Mouse (Mus musculus): ENCODE measurements around the gene Erp27. TPM values are rescaled to one million over a fixed set of nuclear protein-coding genes. Genes with fewer than 3 reads are reported as not detected.

Erp27 gene
- polyA plus RNA-seq, 2 experiments: 0.52 to 0.69 TPM

DNA sequence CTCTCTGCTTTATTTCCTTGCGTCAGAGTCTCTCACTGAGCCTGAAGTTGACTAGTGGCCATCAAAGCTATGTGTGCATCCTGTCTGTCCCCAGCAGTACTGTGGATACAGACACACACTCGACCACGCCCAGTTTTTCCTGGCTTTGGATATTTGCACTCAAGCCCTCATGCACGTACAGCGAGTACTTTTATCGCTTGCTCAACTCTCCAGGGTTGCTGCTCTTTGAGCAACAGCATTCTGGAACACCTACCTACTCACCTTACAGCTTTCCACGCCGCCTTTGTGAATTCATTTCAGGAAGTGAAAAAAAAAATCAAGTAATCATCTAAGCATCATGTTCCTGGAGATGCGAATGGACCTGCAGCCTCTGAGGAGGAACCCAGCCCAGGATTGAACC is 30.9 kb upstream of the Erp27 start:
- ATAC-seq (ENCODE audit: low FRiP score, low read depth) (no peak), DNase-seq (ENCODE audit: low spot score) (no peak)
- Histone ChIP-seq H3K9ac (ENCODE audit: low read depth, low read length, severe bottlenecking) (no peak overlapping the region), H3K27ac (replicated peaks; ENCODE audit: low read depth, low read length) (no peak overlapping the region), H3K4me3 (replicated peaks; ENCODE audit: low read length) (no peak overlapping the region), H3K4me2 (replicated peaks; ENCODE audit: low read depth, low read length, severe bottlenecking) (no peak overlapping the region), H3K27me3 (ENCODE audit: control insufficient read depth, insufficient read depth, low read length) (no peaks in the 10 kb centered on the region), H3K9me3 (ENCODE audit: control insufficient read depth, low read length) (no peaks in the 10 kb centered on the region), H3K4me1 (ENCODE audit: control insufficient read depth, insufficient read depth, low read length) (peaks cover 5% of the 10 kb centered on the region; the same call in 1 of the 2 replicates), H3K36me3 (ENCODE audit: control insufficient read depth, insufficient read depth, low read length) (no peaks in the 10 kb centered on the region)
- no peak for TF ChIP-seq POLR2A (IDR thresholded peaks at IDR 0.05; ENCODE audit: borderline replicate concordance, extremely low read depth, insufficient read depth, insufficient read length)
- 87% methylated on average over 9 of the region's 9 CpGs for WGBS

GRCm38 (mm10) chr6:136950171-136950570 is 28.2 kb upstream of the Erp27 start:
- no peak overlapping the region for H3K4me3 ChIP-seq (replicated peaks; ENCODE audit: low read length)
- ATAC-seq (ENCODE audit: low FRiP score, low read depth): no peak

GRCm38 (mm10) chr6:136947716-136948115 is 25.7 kb upstream of the Erp27 start:
- peak; percentile 64 for DNase-seq (ENCODE audit: low spot score)
- H3K4me2 ChIP-seq (replicated peaks; ENCODE audit: low read depth, low read length, severe bottlenecking): no peak overlapping the region
- H3K4me1 ChIP-seq (ENCODE audit: control insufficient read depth, insufficient read depth, low read length): peaks cover 15% of the 10 kb centered on the region
- 0 out of 2 replicates have a peak, but pooled peaks have one; percentile 41 for ATAC-seq (ENCODE audit: low FRiP score, low read depth)
- no peak for TF ChIP-seq POLR2A (IDR thresholded peaks at IDR 0.05; ENCODE audit: borderline replicate concordance, extremely low read depth, insufficient read depth, insufficient read length)
- no peaks in the 10 kb centered on the region for H3K9me3 ChIP-seq (ENCODE audit: control insufficient read depth, low read length)
- no peaks in the 10 kb centered on the region for H3K36me3 ChIP-seq (ENCODE audit: control insufficient read depth, insufficient read depth, low read length)
- H3K4me3 ChIP-seq (replicated peaks; ENCODE audit: low read length): no peak overlapping the region
- H3K27me3 ChIP-seq (ENCODE audit: control insufficient read depth, insufficient read depth, low read length): no peaks in the 10 kb centered on the region
- WGBS: 16% methylated on average over 4 of the region's 4 CpGs
- H3K9ac ChIP-seq (ENCODE audit: low read depth, low read length, severe bottlenecking): no peak overlapping the region
- peak overlapping the region; percentile 43; the same call in 1 of the 2 replicates for H3K27ac ChIP-seq (replicated peaks; ENCODE audit: low read depth, low read length)

More at GRCm38 (mm10) chr6:136950171-136950570, 28.2 kb upstream of the Erp27 start:
- peaks cover 15% of the 10 kb centered on the region for H3K4me1 ChIP-seq (ENCODE audit: control insufficient read depth, insufficient read depth, low read length)
- no peaks in the 10 kb centered on the region for H3K36me3 ChIP-seq (ENCODE audit: control insufficient read depth, insufficient read depth, low read length)
- no peak overlapping the region for H3K9ac ChIP-seq (ENCODE audit: low read depth, low read length, severe bottlenecking)
- no peak overlapping the region for H3K27ac ChIP-seq (replicated peaks; ENCODE audit: low read depth, low read length)
- no peaks in the 10 kb centered on the region for H3K9me3 ChIP-seq (ENCODE audit: control insufficient read depth, low read length)
- no peak for DNase-seq (ENCODE audit: low spot score)
- WGBS: 94% methylated on average over 2 of the region's 2 CpGs
- no peaks in the 10 kb centered on the region for H3K27me3 ChIP-seq (ENCODE audit: control insufficient read depth, insufficient read depth, low read length)
- no peak for TF ChIP-seq POLR2A (IDR thresholded peaks at IDR 0.05; ENCODE audit: borderline replicate concordance, extremely low read depth, insufficient read depth, insufficient read length)
- H3K4me2 ChIP-seq (replicated peaks; ENCODE audit: low read depth, low read length, severe bottlenecking): no peak overlapping the region

- no peak overlapping the region for H3K4me3 ChIP-seq (replicated peaks; ENCODE audit: low read length)
- H3K4me2 ChIP-seq (replicated peaks; ENCODE audit: low read depth, low read length, severe bottlenecking): no peak overlapping the region
- WGBS: 33% methylated on average over 9 of the region's 9 CpGs
- H3K36me3 ChIP-seq (ENCODE audit: control insufficient read depth, insufficient read depth, low read length): no peaks in the 10 kb centered on the region
- no peaks in the 10 kb centered on the region for H3K27me3 ChIP-seq (ENCODE audit: control insufficient read depth, insufficient read depth, low read length)
- peak; percentile 15 for DNase-seq (ENCODE audit: low spot score)
- H3K9me3 ChIP-seq (ENCODE audit: control insufficient read depth, low read length): no peaks in the 10 kb centered on the region
- H3K4me1 ChIP-seq (ENCODE audit: control insufficient read depth, insufficient read depth, low read length): peaks cover 19% of the 10 kb centered on the region
- no peak; the same call in 1 of the 2 replicates for ATAC-seq (ENCODE audit: low FRiP score, low read depth)
- no peak overlapping the region for H3K9ac ChIP-seq (ENCODE audit: low read depth, low read length, severe bottlenecking)
- no peak overlapping the region for H3K27ac ChIP-seq (replicated peaks; ENCODE audit: low read depth, low read length)
- no peak for TF ChIP-seq POLR2A (IDR thresholded peaks at IDR 0.05; ENCODE audit: borderline replicate concordance, extremely low read depth, insufficient read depth, insufficient read length)
These were observed 25.0 kb upstream of the Erp27 start for GRCm38 (mm10) chr6:136946943-136947342.

- Histone ChIP-seq H3K27me3 (ENCODE audit: control insufficient read depth, insufficient read depth, low read length) (no peaks in the 10 kb centered on the region), H3K36me3 (ENCODE audit: control insufficient read depth, insufficient read depth, low read length) (no peaks in the 10 kb centered on the region), H3K4me2 (replicated peaks; ENCODE audit: low read depth, low read length, severe bottlenecking) (no peak overlapping the region), H3K27ac (replicated peaks; ENCODE audit: low read depth, low read length) (no peak overlapping the region), H3K4me3 (replicated peaks; ENCODE audit: low read length) (no peak overlapping the region), H3K9me3 (ENCODE audit: control insufficient read depth, low read length) (no peaks in the 10 kb centered on the region), H3K4me1 (ENCODE audit: control insufficient read depth, insufficient read depth, low read length) (peaks cover 26% of the 10 kb centered on the region), H3K9ac (ENCODE audit: low read depth, low read length, severe bottlenecking) (no peak overlapping the region)
- ATAC-seq (ENCODE audit: low FRiP score, low read depth): no peak
- no peak for TF ChIP-seq POLR2A (IDR thresholded peaks at IDR 0.05; ENCODE audit: borderline replicate concordance, extremely low read depth, insufficient read depth, insufficient read length)
- DNase-seq (ENCODE audit: low spot score): no peak
- WGBS: 86% methylated on average over 5 of the region's 5 CpGs
These were observed 24.3 kb upstream of the Erp27 start for GRCm38 (mm10) chr6:136946241-136946640.

- H3K9me3 ChIP-seq (ENCODE audit: control insufficient read depth, low read length): no peaks in the 10 kb centered on the region
- no peak overlapping the region for H3K4me3 ChIP-seq (replicated peaks; ENCODE audit: low read length)
- no peak overlapping the region for H3K27ac ChIP-seq (replicated peaks; ENCODE audit: low read depth, low read length)
- no peak overlapping the region for H3K4me2 ChIP-seq (replicated peaks; ENCODE audit: low read depth, low read length, severe bottlenecking)
- no peaks in the 10 kb centered on the region for H3K27me3 ChIP-seq (ENCODE audit: control insufficient read depth, insufficient read depth, low read length)
- TF ChIP-seq POLR2A (IDR thresholded peaks at IDR 0.05; ENCODE audit: borderline replicate concordance, extremely low read depth, insufficient read depth, insufficient read length): no peak
- H3K4me1 ChIP-seq (ENCODE audit: control insufficient read depth, insufficient read depth, low read length): peaks cover 42% of the 10 kb centered on the region
- 69% methylated on average over 8 of the region's 8 CpGs for WGBS
- no peaks in the 10 kb centered on the region for H3K36me3 ChIP-seq (ENCODE audit: control insufficient read depth, insufficient read depth, low read length)
- ATAC-seq (ENCODE audit: low FRiP score, low read depth) (no peak), DNase-seq (ENCODE audit: low spot score) (no peak)
- H3K9ac ChIP-seq (ENCODE audit: low read depth, low read length, severe bottlenecking): no peak overlapping the region
These were observed 22.5 kb upstream of the Erp27 start for GRCm38 (mm10) chr6:136944511-136944910.

Data from limb, embryonic 14.5 days (tissue).